Mouse (Mus musculus): ENCODE results near the gene Rbms1.

Rbms1 gene

DNA sequence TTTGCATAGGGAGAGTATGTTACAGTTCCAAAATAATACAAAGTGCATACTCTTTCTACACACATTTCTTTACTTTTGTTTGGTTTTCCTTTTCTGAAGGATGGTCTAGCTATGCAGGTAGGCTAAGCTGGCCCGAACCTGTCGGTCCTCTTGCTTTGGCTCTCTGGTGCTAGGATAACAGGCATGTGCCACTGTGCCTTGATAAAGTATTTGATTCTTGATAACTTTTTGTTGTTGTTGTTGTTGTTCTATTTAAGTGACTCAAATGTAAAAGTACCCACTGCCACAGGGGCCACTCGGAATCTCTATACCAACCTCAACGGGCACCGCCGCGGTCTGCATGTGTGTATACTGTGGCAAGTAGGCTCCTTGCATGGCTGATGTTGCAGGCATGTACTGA lies 207.9 kb downstream of the Rbms1 start:
- DNase-seq (ENCODE audit: low spot score), result no peak

DNA sequence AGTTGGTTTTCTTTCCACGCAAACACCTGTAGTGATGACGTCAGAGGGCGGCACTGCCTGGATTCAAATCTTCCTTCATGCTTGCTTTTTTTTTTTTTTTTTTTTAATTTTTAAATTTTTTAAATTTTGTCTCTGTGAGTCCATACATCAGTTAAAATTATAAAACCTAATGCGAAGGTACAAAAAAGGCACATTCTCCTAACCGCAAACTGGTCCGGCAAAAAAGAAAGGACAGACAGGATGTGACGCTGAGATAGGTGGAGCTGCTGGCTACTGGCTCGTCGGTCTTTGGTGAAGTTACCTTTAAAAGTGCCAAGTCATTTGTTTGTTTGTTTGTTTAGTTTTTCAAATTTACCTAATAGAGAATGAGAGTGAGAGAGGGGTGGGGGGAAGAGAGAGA lies 211.7 kb downstream of the Rbms1 start:
- no peak for DNase-seq (ENCODE audit: low spot score)

DNA sequence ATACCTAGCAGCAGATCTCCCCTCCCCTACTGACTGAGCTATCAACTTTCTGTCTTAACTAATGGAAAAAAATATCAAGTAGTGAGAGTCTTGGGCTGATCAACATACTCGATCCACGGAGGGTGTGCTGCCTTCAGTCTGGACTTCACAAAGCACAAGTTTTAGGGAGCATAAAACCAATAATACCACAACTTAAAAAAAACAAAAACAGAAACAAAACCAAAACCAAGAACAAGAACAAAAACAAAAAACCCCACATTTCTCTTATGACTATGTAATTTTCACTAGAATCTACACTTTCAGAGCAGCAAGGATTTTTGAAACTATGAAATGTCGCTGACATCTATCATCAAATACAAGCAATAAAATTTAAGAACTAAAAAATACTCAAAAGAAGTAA lies 212.4 kb downstream of the Rbms1 start:
- no peak for DNase-seq (ENCODE audit: low spot score)

DNA sequence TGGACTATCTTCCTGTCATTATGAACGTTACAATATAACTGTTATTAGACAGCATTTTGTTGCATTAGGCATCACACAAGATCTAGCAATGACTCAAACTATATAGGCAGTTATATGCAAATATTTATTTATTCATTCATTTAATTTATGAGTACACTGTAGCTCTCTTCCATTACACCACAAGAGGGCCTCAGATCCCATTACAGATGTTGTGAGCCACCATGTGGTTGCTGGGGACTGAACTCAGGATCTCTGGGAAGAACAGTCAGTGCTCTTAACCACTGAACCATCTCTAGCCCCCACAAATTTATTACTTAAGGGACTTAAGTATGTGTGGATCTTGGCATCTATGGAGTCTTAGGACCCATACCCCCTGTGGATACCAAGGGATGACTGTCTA lies 214.4 kb downstream of the Rbms1 start:
- no peak for DNase-seq (ENCODE audit: low spot score)

DNA sequence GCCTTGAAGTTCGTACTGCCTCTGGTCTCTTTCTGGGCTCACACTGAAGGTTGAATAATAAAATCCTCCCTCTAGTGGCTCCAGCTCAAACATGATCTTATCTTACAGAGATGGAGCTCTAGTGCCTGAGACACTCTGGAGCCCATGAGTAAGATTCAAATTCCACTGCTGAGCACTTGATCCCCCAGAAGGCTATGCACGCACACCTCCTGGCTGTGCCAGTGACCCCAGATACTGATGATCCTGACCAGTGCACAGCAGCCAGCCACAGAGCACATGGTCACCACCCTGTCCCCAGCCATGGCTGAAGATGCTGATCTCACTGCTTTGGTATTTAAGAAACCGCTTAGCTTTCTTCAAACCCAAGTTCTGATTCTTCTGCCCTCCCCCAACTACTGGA lies 215.4 kb downstream of the Rbms1 start:
- DNase-seq (ENCODE audit: low spot score), result no peak

DNA sequence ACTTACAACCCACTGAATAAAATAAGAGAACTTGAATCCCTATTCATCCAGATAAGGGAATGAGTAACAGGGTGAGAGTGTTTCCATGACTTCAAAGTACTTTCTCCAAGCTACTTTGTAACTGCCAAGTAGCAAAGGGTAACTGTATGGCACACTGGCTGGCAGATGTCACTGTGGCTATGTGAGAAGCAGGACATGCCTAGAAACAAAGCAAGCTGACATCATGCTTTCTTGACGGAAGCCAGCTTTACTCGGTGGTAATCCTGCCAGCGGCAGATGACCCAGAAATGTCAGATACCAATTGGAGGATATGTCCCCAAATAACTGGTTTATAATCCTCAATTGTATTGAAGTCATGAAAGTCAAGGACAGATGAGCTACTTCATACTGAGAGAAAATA lies 218.3 kb downstream of the Rbms1 start:
- DNase-seq (ENCODE audit: low spot score), result no peak

DNA sequence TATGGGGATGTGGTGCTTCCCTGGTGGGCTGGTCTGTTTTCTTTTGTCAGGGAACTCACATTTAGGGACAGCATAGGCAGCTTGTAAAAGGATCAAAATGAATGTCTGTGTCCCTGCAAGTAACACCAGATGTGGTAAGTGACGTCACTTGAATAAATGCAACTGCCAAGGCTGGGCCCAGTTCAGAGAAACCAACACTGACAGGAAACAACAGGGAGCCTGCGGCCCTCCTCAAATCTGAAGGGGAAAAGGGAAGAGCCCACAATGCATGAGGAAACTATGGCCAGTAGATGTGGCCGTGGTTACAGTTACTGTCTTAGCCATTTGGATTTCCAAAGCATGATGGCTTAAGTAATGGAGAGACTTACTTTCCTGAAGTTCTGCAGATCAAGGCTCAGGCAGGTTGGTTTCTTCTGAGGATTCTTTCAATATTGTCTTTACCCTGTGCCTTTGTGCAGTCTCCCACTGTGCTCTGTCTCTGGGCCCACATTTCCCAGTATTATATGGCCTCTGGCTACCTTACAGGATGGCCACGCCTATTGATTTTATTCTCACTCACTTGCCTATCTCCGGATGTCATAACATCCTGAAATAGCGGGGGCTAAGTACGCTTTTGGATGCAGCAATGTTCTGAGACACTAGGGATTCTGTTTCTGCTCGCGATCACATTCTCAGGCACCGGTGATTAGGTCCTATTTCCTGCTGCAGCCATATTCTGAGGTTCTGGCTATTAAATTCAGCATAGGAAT lies 223.4 kb downstream of the Rbms1 start:
- no peak for DNase-seq (ENCODE audit: low spot score)

DNA sequence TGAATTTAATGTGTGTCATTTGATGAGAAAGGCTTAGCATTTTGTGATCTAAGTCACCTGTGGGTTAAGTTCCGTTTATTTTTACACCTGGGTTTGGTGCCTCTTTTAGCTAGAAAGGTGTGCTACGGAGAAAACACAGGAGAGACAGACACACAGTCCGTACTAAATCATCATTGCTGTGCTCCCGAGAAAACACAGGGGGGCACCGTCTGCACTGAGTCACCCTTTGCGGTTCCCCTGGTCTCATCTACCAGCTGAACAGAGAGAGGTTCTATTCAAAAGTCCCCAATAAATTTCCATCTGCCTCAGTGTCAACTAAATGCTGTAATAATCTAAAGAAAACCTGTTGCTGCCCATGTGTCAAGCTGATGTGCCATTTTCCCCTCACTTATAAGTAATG lies 232.1 kb downstream of the Rbms1 start:
- no peak for DNase-seq (ENCODE audit: low spot score)

DNA sequence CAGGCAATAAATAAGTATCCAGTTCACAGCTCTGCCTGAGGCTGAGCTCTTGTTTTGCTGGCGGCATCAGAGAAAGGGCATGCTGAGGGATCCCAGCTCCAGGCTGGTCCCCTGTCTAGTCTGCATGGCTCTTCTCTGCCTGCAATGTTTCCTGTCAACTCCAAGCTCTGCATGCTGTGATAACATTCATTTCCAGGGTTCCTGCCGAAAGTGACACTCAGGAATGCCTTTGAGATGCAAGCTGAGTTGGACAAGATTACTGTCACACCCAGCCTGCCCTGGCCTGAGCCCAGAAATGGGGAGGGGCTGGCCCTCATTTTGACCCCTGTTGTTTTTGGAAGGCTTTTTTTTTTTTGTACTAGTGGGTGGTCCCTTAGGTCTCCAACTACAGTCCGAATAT lies 233.0 kb downstream of the Rbms1 start:
- DNase-seq (ENCODE audit: low spot score), result no peak

DNA sequence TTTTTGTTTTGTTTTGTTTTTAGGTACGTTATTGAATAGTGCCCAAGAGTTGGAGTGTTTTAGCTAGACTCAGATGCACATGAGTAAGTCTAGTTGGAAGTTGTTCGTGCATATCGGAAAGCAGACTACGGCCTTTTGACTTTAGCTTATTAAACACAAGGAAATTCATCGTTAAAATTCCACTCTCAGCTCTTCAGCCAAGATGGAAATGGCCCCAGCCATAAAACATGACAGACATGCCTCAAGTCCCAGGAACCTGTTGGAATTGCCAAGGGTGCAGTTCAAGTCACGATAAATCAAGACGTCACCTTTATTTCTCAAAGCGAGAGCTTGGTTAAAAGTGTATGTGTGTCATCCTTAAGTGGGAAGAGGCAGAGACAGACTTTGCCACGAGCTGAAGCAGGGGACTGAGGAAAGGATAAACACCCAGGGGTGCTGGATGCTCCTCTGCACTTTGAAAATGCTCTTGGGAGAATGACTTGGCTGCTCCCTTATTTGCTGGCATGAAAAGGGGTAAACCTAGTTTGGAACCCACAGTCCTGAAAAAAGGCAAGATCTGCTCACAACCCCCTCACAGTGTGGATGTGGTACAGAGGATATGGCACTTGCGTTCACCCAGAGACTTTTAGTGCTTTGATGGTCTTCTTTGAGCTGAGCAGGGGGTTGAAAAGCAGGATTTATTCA lies 233.9 kb downstream of the Rbms1 start:
- DNase-seq (ENCODE audit: low spot score), result no peak

DNA sequence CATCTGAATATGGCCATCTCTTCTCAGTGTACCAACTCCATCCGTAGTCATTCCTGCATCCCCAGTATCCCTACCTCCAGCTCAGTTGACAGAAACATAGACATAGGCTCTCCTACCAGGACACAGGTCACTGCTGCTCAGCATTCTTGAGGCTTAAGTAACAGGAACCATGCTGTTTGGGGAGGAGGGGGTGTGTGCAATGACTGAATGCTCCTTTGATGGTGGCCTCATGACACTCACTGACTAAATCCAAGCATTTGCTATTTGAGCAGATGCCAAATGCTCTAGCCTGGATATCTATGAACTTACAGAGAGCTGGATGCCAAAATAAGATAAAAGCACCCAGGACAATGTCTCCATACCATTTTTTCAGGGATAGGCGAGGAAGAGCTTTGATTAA lies 238.3 kb downstream of the Rbms1 start:
- DNase-seq (ENCODE audit: low spot score), result no peak

DNA sequence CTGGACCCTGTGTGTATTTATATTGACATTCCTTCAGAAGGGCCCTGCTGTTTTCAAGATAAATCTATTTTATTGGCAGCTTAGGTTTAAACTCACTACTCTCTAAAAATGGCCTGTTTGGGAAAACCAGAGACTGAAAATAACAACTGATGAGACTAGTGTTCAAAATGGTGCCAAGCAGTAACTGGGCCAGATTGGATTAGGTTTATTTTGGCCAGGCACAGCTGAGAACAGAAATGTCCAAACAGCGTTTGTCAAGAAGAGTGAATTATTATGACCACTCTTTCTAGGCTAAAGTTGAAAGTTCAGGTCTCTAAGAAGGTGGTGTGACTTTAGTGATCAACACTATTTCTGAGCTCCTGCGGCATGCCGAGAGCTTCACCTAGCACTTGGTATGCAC lies 240.0 kb downstream of the Rbms1 start:
- DNase-seq (ENCODE audit: low spot score), result no peak

DNA sequence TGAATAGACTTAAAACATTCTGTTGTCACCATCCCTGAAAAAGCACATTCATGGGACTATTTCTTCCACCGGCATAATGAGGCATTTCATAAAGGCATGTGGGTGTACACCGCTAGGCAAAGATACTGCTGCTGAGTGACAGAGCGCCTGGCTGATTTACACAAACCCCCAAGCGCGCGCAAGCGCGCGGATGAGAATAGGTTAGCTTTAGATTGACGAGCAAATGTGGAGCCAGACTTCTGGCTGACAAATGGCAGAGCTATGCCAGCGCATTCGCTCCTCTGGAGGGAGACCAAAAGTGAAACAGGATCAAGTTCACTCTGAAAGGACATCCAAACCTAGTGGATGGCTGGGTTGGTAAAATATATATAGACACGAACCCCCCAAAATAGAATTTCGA lies 240.5 kb downstream of the Rbms1 start, which contains the start of gene Itgb6:
Gene Itgb6 (minus strand): TSS at position 130 of the 400 bp plus-strand sequence.
- DNase-seq (ENCODE audit: low spot score), result peak; percentile 53

DNA sequence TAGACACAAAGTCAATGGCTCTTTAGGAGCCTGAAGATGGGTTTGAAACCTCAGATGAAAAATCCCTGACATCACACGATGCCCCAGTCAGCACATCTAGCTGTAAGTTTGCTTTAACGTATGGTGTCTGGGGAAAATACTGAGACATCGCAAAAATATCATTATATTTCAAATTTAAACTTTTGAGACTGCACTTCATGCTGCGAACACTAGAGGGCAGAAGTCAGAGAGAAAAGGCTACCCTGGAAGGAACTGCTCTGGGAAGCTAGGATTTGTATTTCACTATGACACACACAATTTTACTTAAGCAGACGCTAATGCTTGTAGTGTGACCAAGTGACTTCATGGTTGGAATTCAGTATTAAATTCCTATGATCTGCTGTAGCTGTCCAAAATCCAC lies 242.1 kb downstream of the Rbms1 start:
- peak; percentile 31 for DNase-seq (ENCODE audit: low spot score)

DNA sequence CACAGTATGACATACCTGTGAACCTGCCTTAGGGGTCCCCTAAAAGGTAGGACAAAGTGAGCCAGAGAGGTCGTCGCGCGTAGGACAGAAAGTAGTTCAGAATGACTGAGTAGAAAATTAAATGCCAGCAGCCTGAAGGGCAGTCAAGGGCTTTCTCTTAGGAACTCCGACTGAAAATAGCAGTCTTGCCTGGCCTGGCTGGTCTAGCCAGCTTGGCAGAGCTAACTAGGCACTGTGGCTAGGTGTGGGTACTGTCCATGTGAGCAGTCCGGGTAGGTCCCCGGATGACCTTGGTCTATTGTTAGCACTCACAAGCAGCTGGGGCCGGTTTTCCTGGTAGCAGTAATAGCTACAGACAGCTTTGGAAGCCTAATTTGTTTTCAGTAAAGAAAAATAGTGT lies 242.8 kb downstream of the Rbms1 start:
- DNase-seq (ENCODE audit: low spot score), result no peak

DNA sequence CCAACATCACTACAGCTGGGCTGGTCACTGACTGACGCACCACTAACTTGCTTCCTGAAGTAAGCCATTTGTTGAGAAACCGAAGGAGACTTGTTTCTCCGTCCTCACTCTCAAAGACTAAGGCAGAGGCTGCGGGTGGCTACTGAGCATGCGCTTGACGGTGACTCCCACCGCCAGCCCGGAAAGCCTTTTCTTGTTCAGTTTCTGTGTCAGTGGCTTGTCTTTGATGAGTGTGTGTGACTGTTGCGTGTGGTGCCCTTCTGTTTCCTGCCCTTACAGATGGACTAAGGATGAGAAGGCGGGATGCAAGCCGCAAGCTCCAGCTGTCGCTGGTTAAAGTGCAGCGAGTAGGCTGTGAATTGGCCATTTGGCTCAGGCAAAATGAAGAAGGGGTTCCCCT lies 245.6 kb downstream of the Rbms1 start:
- peak; percentile 18 for DNase-seq (ENCODE audit: low spot score)

DNA sequence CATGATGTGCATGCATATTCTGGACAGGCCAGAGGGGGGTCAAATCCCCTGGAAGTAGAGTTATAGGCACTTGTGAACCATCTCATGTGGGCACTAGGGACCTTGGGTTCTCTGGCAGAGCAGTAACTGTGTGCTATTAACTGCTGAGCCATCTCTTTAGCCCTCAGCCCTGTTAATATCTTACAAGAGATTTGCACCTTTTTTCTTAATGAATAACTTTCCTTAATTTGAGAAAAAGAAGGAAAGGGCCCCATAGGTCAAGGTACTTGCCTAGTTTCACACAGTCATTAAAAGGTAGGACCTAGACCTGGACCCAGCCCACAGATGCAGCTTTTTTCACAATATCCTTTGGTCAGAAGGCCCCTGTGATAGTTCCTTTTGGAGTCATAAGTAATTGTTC lies 246.4 kb downstream of the Rbms1 start:
- DNase-seq (ENCODE audit: low spot score), result no peak

DNA sequence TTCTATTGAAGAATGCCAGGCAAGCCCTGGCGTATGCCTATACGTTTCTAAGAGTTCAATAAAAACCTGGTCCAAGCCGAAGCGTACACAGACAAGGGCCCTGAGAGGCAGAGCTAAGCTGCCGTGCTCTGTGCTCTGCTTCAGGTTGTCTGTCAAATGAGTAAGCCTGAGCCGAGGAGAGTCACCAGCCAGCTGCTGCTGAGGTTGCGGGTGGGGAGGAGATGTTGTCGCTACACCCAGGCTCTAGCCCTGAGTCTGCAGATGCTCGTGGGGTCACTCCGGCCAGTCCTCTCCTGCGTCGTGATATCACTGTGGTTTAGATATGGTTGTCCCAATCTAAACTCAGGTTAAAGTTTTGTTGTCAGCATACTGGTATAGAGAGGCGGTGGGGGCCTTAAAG lies 247.2 kb downstream of the Rbms1 start:
- DNase-seq (ENCODE audit: low spot score), result no peak

DNA sequence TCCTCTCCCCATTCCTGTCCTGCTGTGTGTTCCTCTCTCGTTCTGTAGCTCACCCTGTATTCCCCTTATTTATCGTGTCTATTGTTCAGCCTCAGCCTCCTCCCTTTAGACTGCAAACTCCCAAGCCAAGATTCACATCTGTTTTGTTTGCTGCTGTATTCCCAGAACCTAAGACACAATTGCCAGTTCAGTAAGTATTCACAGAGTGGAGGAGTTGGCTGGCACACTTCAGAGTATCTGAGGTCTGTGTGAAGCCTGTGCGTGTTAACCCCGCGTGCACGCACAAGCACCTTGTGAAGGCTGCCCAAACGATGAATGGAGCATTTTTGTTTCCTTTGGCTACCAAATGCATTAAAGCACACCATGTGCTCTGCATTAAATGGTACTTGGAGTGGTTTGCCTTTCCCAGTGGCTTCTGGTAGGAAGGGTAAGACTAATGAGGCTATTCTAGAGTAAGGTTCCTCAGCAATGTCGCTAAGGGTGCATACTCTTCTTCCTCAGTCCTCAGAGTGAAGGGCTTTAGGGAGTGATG lies 248.0 kb downstream of the Rbms1 start:
- no peak for DNase-seq (ENCODE audit: low spot score)

DNA sequence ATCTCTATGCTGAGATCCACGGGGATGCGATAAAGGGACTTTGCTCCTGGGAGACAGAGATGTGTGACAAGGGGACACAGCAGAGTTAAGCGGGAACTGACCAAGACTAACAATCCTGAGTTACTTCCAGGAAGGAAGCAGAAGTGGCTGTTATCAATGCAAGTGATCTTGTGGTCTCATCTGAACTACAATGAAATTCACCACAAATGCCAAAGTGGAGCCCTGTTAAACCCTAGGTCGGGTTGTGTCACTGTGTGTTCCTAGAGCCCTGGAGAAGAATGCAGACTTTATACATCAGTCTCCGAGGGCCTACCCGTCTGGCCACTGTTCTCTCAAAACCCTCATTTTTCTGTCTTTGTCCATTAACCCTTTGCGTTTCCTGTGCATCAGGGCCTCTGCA lies 248.5 kb downstream of the Rbms1 start:
- no peak for DNase-seq (ENCODE audit: low spot score)

DNA sequence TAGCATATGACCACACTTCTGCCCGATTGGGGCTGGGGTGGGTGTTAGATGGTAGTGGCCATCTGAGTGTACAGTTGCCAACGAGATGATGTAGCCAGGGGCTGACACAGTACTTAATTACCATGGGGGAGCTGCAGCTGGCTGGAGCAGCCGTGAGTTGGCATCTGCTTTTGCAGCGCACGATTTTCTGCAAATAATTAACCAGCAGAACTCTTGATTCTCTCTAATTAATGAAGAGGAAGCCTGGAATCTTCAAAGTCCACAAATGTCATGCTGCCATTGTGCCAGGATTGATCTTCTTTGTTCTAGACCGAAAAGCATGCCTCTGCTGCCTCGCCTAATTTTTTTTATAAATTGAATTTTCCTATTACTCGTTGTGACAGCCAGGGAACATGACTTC lies 249.1 kb downstream of the Rbms1 start:
- DNase-seq (ENCODE audit: low spot score), result no peak

DNA sequence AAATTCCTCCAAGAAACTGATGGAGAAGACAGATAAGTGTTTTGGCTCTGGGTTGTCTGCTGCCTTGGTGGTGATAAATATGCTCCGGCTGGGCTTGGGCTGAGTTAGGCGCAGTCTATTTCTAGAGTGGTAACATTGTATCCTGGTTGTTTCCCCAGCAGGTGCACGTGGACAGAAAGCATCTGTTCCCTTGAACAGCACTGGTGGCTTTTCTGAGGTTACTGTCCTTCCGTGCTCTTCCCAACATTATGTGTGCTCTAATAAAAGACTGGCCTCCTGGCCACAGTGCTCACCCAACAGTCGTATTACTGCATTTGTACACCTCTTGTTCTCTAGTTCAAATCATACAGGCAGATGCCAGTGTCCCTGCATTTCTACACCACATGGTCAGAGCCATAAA lies 250.1 kb downstream of the Rbms1 start:
- no peak for DNase-seq (ENCODE audit: low spot score)

DNA sequence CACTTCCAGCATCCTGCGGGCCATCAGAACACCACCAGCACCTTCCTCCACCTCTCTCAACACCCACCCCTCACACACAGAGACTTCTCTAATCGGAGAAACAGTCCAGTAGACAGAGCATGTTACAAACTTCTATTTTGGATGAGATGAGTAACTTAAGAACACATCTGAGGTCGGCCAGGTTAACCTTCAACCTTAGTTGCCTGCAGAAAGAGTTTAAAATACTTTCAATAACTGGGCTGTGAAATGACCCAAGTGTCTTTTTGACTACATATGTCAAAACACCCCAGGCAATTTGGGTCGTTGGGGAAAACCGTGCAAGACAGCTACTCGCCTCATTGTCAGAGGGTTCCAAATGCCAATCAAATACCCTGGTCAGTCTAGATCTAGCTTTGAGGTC lies 250.5 kb downstream of the Rbms1 start:
- DNase-seq (ENCODE audit: low spot score), result no peak

Data from layer of hippocampus, adult 11-12 months (tissue).